Mouse (Mus musculus): ENCODE results near the gene BC004004.
"Not testable (repeated sequence)": the region's sequence is repeated elsewhere in the genome, so short reads cannot be mapped to it uniquely, and the experiment has no call there.

The BC004004 gene

DNA sequence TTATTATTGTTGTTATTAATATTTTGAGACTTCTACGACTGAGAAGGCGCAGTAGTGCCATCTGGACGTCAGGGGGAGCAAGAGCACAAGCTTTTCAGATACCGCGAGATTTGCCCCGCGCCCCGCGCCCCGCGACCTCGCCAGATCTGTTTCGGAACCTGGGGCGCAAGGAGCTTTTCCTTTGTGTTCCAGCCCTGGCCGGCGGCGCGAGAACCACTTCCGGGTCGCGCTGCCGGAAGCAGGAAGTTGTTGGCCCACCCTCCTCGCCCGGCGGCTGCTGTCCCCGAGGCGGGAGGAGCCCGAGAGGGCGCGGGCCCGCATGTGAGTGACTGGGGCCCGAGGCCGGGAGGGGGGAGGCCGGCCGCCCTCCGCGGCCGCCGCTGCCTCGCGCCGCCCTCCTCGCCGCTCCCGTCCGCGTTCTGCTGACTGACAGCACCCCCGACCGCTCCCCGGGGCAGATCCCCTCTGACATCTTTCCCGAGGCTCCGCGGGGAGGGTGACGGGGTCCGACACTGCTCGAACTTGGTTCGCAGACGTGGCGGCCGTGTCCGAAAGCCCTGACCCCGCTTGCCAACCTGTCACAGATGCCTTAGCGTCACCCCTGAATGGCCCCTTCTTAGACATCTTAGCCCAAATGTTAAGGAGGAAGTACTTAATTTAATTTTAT, at the start of gene BC004004:
TSS of gene BC004004 (plus strand) at position 107 of the 667 bp plus-strand sequence.
- peak; percentile 98 for DNase-seq

DNA sequence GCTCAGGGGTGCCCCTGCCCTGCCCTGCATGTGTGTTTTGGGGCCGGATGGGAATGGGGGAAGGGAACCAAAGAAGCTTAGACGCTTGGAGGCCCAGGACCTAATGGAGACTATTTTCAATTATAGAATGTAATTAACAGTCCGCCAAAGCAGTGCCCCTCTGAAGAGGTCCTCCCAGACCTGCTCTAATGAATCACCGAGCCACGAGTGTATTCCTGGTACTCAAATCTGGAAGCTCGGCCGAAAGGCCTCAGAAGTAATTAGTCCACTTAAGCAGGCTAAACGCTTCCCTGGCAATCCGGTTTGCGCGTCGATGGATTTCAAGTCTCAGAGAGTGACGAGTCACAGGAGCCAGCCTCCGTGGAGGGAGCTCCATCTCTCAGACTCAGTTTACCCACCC, 48.0 kb upstream of the BC004004 start:
- DNase-seq, result no peak

DNA sequence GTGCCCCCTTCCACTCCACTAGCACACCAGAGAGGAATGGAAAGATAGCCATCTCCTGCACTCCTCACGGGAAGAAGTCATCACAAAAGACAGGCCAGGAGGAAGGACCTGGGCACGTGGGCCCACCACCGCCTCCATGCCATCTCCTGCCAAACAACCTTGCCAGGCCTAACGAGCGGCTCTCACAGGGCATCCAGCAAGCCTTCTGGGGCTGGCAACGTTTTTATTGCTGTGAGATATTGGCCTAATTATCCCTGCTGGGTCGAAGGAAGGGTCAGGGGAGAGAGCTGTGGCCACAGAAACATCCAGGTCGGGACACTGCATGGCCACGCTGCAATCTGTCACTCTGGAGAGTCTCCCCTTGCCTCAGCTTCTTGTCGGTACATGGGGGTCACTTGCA, 37.5 kb upstream of the BC004004 start:
- no peak for DNase-seq

DNA sequence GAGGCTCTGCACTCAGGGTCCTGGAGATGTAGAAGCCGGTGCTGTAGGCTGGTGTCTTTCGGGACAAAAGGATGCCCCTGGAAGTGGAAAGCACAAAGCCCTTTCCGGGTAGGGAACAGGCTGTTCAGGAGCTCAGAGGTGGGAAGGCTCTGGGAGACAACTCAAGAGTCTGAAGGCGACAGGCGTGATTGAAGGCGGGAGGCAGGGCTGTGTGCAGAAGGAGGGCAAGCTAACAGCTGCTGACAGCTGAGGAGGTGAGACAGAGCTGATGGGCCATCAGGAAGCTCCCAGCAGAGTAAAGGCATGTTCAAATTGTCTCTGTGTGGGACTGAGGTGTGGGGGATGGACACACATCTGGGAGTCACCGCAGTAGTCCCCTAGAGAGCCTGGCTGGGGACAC, 32.5 kb upstream of the BC004004 start:
- no peak for DNase-seq

DNA sequence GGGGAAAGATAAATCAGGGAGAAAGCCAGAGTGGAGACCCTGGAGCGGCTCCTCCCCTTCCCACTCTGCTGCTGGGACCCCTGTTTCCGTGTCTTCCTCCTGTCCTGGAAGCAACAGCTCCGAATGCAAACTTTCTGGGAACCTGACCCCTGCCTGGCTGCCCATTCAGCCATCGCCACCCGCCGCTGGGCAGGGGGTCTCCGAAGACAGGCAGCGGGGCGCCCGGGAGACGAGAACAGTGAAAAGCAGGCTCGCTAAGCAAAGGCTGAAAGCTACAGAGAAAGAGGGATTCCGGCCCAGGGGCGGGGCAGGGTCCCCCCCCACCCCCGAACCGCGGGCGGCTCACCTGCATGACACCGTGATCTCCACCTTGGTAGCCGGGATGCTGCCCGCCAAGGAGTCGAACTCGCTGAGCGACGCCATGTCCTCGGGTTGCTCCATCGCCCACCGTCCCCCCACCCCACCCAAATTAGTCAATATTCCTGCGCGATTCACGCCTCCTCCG, 31.3 kb upstream of the BC004004 start:
- DNase-seq, result no peak

DNA sequence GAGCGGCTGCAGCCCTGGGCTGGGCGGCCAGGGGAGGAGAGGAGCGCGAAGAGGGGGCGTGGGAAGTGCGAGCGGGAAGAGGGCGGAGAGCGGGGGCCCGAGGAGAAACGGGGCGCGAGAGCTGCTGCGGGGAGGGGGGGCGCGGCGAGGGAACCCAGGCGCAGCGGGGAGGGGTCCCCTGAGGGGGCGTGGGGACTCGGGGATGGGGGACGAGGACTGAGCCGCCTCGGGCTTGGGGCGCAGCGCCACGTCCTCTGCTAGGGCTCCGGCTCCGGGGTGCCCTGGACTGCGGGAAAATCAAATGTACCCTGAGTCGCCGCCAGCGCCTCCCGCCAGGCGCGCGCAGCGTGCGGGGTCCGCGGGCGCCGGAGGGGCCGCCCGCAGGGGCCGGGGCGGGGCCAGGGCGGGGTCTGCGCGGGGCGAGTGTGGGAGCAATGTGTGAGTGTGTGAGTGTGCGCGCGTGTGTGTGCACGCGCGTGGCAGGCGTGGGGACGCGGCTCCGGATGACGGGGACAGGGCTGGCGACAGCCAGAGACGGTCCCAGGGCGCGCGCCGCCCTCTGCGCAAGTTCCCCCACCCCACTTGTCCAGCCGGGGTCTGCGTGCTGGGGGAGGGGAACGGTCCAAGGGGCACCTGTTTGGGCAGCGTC, 30.7 kb upstream of the BC004004 start, which contains the start of gene Cpne5:
TSS of gene Cpne5 (minus strand) at position 396 of the 649 bp plus-strand sequence.
- DNase-seq, result no peak

DNA sequence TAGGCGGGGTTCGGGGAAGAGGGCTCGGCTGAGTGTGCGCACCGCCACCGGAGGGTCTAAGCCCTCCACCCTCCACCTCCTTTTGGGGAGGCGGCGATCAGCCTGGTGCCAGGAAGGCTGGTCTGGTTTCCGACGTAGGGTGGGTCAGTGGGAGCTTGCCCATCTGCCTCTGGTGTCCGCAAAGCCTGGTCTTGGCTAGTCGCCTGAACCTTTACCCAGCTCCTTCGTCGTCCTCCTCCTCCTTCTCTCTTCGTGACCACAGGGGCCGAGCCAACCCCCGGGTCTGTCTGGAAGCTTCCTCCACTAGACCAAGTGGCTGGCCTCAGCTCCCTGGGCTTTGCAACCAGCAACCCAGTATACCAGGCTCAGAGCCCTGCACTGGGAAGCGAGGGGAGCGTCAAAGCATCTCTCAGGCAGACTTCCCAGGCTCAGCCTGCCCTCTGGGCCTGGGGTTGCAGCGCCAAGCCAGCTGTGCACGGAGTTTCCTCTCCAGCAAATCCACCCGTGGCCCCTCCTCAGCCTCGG, 30.1 kb upstream of the BC004004 start:
- DNase-seq, result no peak

DNA sequence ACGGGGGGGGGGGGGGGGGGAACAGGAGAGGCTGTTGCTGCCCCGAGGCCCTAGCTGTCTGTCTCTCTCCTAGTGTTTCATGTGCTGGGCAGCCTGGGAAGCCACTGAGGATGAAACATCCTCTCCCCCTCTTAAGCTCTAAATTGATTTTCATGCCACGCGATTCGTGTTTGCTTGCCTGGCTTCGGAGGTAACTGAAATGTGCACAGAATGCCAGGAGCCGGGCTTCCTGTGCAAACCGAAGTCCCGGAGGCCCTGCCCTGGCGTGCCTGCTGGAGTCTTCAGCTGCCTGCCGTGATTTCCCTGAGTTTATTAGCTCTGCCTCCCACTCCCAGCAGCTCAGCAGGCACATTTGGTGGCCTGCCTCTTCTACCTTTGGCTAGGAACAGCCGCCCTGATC, 23.7 kb upstream of the BC004004 start:
- DNase-seq, result no peak

DNA sequence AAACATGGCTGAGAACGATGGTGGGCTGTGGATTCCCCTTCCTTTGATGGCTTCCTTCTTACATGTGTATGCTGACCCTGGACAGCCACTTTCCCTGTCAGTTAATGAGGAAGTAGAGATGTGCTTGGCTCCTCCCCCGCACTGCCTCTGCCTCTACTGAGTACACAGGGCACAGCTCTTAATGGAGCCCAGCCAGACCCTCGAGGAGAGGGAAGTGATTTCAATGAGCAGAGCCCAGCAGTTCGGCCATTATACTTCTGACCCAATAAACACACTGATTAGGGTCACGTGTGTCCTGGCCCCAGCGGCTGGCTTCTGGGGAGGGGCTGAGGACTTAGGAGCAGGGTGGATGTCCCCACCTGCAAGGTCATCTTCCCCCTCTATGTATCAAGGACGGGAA, 22.9 kb upstream of the BC004004 start:
- DNase-seq, result no peak

DNA sequence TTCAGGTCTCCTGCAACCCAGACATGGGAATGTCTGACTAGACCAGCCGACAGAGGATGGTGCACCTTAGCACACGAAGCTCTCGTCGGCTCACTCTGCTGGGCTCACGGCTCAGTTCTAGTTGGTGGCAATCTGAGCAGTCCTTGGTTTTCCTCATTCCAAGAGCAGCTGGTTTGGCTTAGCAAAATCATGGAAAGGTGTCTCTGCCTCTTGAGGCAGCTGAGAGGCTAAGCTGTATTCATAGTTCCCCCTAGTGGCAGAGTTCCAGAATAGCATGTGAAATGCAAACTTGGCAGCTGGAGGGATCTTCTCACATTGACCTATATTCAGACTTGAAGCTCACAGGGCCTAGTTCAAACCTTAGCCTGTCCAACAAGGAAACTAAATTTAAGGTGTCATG, 22.0 kb upstream of the BC004004 start:
- DNase-seq, result peak; percentile 71

DNA sequence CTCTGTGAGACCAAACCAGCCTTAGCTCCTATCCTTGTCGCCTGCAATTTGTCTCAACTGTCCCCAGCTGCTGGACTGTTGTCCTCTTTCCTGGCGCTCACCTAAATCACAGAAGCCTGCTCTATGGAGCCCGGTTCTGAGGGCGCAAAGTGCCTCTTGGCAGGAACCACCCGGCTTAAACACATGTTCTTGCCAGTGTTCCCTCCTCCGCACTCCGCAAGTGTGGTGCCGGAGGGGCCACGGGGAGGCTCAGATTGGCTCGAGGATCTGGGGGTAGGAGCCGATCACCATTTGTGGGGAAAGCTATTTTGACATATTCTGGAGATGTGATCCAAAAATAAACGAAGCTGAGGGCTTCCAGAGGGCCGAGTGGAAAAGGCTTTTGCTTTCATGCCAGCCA, 20.7 kb upstream of the BC004004 start:
- no peak for DNase-seq

DNA sequence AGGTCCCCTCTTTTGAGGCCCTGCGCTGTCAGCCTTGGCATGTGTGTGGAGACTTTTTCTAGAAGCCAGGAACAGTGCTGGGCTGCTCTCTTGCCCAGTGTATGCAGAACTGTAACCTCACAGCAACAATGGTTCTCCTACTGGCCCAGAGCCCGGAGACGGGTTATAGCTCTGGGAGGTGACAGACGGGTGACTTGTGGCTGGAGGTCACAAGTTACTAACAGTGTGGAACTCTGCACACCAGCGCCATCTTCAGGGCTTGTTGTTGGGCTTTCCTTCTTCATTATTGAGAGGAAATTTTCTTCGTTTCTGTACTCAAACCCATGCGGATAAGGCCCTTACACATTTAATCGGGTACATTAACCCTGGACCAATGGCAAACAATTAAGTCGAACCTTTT, 19.1 kb upstream of the BC004004 start:
- peak; percentile 75 for DNase-seq

DNA sequence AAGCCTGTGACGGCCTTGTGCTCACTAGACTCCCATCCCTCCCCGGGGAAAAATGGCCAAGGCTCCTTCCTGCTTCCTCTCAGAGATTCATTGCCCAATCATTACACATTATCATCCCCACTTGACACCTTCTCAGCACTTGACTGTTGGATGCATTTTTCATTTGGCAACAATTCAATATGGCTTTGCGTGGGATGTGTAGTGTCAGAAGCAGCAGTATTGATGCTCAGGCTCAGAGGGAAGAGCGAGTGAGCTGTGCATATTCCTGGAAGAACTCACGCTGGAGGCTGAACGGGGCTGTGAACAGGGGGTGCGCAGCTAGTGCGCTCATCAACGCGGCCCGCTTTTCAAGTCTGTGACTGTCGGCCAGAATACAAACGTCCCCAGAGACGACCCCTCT, 17.6 kb upstream of the BC004004 start:
- DNase-seq, result not testable (repeated sequence)

DNA sequence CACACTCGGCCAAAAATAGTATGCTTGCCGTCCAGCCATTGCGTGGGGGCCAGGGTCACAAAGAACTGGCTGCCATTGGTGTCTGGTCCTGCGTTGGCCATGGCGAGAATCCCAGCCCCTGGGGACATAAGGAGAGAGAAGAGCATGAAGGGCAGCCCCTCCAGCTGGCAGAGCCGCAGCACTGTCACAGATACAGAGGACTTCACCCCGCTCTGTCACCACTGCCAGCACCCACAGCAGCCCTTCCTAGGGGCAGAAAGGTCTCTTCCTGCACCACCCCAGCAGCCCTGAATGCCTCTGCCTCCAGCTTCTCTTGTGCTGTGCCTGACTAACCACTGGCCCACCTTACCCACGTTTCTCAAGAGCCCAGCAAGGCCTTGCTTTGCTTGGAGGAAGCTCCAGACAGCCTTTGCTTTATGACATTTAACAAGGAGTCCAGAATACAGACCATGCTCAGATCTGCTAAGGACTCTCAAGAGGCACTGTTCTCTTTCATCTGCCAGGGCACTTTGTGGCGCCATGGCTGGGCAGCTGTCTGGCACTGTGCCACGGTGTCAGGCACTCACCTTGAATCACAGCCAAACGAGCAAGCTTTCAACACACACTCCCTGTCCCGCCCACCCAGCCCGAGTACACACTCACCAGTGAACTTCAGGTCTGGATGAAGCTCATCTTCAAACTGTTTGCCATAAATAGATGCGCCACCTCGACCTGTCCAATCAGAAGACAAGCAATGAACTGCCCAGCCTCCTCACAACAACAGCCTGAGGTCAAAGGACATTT, 16.8 kb upstream of the BC004004 start:
- DNase-seq, result peak; percentile 93

DNA sequence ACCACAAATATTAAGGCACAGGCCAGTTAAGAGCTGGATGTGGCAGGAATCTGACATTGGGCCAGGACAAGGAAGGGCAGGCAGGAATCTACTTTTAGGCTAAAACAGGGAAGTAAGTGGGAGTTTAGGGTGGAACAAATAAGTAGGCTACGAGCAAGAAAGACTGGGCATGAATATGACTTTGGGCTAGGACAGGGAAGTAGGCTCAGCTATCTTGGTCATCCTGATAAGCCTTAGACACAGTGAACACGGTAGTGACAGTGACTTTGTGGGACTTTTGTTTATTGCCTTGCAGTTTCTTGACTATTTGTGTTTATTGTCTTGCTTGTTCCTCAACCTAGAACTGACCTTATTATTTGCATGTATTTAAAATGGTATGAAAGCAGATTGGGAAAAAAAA, 15.4 kb upstream of the BC004004 start:
- DNase-seq, result no peak

DNA sequence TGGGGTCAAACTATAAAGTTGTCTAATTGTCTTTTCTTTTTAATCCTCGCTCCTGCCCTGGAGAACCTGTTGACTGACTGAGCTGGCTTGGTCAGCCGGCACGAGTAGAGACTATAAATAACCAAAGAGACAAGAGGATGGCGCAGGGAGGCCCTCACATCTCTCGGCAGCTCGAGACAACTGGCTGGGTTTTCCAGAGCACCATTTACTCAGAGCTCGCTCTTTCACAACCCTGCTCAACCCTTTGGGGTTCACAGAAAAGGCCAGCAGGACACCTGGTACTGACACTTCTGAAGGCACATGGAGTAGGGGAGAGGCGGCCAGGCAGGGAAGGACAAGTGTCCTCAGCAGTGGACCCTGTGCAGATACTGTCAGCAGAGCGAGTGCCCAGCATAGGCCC, 14.9 kb upstream of the BC004004 start:
- DNase-seq, result no peak

DNA sequence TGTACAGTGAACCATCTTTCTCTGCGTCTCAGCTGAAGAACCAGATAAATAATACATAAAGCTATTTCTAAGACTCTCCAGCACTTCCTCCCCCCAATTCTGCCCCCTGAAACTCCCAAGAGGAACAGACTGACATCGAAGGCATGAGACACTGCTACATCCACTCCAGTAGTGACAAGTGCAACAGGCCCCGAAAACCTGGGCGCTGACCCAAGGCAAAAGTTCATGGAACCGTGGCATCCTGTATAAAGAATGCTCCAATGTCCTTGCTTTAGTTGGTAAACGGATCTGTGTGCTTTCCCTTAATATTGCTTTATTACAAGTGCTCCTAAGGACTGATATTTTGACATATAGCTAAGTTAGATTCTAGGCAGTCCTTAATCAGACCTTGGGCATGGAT, 13.8 kb upstream of the BC004004 start:
- DNase-seq, result not testable (repeated sequence)

DNA sequence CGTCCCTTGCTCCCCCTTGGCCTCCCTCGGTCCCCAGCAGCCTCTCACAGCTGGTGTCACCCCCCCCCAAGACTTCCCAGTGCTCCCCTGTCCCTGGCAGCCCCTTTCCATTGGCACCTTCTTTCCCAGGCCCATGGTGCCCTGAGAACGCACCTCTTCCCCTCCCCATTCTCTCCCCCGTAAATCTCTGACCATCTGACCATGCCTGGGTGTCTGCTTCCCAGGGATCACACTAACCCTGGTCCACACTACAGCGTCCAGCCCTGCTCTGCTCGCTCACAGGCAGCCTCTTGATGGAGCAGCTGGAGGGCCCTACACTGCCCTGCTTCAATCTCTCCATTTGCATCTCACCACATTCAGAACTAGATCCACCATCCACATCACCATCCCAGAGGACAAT, 12.1 kb upstream of the BC004004 start:
- DNase-seq, result no peak

DNA sequence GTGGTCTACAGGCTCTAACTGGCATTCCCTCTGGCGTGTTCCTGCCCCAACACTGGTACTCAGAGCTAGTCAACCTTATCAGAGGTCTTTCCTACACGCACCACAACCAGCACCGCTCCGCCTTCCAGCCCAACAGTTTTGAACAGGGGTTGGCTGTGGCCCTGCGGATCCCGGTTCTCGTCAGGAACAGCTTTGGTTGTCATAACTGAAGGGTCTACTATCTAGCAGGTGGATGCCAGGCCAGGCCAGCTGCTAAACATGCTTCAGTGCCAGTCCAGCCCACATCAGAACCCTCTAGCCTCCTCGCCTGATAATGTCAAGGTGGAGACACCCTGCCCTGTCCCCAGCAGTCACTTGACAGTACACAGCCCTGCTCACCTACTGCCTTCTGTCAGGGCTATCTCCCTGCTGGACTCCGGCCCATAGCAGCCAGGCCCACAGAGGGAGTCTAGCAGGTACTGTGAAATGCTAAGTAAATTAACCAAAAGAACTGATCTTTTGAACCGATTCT, 11.5 kb upstream of the BC004004 start:
- no peak for DNase-seq

DNA sequence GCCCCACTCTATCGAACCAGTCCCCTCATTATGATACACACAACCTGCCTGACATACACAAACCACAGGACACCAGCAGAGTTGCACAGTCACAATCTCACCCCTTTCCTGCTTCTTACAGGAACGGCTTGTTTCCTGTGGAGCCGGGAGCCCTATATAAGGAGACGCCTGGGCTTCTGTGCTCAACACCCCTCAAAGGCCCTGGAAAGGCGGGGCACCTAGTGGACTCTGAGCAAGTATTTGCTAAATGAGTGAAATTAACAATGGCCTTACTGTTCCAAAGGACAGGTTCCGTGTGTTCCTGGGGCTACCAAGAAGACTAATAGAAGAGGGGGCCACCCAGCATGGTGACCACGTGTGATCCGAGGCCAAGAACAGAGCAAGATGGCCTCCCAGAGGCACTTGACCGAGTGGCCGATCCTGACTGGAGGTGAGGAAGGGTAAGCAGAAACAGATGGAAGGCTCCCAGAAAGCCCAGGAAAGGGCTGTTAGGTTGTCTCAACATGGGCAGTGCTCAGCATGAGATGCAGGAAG, 10.5 kb upstream of the BC004004 start:
- no peak for DNase-seq

DNA sequence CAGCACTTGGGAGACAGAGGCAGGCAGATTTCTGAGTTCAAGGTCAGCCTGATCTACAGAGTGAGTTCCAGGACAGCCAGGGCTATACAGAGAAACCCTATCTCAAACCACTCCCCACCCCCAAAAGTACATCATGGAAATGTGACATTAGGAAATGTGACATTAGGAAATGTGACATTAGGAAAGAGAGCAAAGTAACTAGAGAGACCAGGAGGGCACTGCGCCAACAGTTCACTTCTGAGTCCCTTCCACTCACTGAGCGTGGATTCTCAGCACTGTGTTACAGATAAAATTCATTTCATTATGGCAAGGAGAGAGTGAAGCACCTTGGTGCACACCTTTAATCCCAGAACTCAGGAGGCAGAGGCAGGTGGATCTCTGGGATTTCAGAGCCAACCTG, 9.7 kb upstream of the BC004004 start:
- DNase-seq, result no peak

DNA sequence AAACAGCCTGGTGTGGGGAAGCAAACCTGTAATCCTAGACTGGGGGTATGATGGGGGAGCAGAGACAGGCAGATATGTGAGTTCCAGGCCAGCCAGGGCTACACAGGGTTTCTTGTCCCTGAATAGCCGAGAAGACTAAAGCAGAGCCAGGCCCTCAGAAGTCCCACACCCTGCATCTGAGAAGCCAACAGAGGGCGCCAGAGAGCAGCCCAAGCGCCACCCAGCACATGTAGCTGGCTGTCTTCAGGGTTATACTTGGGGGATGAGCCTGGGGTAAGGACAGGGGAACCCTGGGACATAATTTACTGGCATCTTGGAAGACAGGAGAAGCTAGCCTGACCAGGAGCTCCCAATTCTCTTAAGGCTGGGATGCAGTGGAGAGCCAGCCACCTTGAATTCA, 9.1 kb upstream of the BC004004 start:
- DNase-seq, result peak; percentile 80

DNA sequence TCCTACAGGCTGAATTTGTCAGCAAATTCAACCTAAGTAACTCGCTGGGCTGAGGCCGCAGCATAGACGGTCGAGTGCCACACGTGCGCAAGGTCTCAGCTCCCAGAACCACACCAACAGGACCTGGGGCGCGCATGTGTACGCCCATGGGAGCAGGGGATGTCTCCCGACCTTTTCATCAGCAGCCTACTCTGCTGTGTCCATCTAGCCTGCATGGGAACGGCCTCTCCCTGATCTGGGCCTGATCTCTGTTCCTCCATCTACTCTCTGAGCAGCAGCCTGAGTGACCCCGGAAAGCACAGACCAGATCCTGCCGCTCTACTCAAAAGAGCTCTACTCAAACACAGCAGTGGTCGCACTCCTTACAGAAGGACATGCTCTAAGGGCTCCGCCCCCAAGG, 8.1 kb upstream of the BC004004 start:
- no peak for DNase-seq

Data from kidney, adult 9 months (tissue).